Mouse (Mus musculus) layer of hippocampus, adult 18-20 months (tissue): ENCODE measurements around the gene Nanos1. TPM values are rescaled to one million over a fixed set of nuclear protein-coding genes. Genes with fewer than 3 reads are reported as not detected.

Experiments used
- DNase-seq, 2 experiments: peaks; one replicate each; pipeline ENCODE4 v3.0.0; 2022; ENCODE audit warnings: low spot score in 2 of 2
- long read RNA-seq: library from polyadenylated mRNA; stranded (forward); transcript quantifications from one replicate; pipeline ENCODE4 v2.0.0, GENCODE M21; 2021
- total RNA-seq, 2 experiments: library from RNA; stranded (reverse); gene quantifications; 2 replicates each; pipeline ENCODE4 v1.2.3; 2021

The Nanos1 gene
- total RNA-seq, result 10 to 100 TPM; 18.5 TPM
- long read RNA-seq, transcript Nanos1-201 (1 exons, 3,928 nt), result major isoform, 14 of 14 reads
- long read RNA-seq, partial matches to known transcripts, result 0 of 14 reads
- long read RNA-seq, other reads (novel, unspliced or antisense), result 0 of 14 reads

DNA sequence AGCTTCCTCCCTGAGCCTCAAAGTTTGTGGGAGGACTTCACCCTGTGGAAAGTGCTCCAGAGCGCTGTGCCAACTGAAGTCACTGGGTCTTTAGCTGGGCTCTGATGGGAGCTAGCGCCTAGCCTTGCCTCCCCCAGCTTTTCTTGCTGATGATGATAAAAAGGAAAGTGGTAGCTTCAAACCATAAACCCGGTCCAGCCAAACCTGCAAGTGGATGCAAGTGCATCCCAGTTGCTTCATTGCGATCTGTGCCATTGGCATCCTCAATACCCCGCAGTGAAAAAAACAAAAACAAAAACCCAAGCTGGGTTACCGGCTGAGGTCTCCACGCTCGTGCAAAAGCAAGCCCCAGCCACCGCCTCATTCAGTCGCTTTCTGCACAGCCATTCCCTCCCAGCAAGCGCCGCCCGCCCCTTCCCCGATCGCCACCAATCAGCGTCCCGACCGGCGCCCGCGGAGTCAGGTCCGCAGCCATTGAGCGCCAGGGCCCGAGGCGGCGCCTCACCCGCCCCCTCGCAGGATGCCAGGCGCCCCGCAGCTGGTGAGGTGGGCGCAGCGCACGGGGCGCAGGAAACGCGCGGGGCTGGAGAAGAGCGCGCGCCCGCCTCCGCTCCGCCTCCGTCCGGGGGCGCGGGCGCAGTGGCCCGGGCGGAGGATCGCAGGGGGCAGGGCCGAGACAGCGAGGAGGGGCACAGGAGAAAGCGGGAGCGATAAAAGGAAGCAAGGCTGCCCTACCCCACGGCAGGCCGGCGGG lies at the start of gene Nanos1:
TSS of gene Nanos1 (plus strand) at position 550 of the 754 bp plus-strand sequence.
- peak; percentile 87 to 92 for DNase-seq

GRCm38 (mm10) chr19:60709193-60709900 lies 46.4 kb upstream of the Nanos1 start:
- DNase-seq, result no peak

DNA sequence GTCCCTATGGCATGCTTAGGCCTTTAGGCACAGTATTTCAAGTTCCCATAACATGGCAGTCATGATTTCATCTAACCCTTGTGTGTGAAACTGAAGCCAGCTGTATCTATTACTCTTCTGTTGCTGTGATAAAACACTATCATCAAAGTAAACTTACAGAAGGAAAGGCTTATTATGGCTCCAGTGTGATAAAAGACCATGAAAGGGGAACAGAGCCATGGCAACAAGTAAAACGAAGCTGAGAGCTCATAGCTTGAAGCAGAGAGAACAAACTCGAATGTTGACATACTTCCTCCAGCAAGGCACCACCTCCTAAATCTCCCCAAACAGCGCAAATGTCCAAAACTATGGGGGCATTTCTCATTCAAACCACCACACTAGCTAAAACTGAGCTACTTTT lies 45.6 kb upstream of the Nanos1 start:
- no peak for DNase-seq

GRCm38 (mm10) chr19:60712577-60712976 lies 43.2 kb upstream of the Nanos1 start:
- DNase-seq, result no peak

GRCm38 (mm10) chr19:60716381-60716780 lies 39.4 kb upstream of the Nanos1 start:
- no peak for DNase-seq

GRCm38 (mm10) chr19:60730281-60730852 lies 25.4 kb upstream of the Nanos1 start:
- DNase-seq, result peak in 1 of 2 experiments; percentile 49

GRCm38 (mm10) chr19:60731299-60731698 lies 24.5 kb upstream of the Nanos1 start:
- no peak for DNase-seq

GRCm38 (mm10) chr19:60731966-60732365 lies 23.8 kb upstream of the Nanos1 start:
- peak in 1 of 2 experiments; percentile 46 for DNase-seq

DNA sequence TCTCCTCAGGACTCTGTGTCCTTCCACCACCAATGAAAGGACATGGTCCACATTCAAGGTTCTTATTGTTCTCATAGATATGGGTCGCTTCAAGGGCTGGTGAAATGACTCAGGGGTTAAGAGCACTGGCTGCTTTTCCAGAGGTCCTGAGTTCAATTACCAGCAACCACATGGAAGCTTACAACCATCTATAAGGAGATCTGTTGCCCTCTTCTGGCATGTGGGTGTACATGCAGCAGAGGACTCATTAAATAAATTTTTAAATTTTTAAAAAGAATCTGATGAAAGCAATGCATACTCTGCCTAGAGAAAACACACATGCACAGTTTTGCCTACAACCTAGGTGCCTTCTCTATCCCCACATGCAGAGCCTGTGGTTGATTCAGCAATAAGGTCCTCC lies 15.2 kb upstream of the Nanos1 start:
- DNase-seq, result no peak

- DNase-seq, result no peak
Observed at GRCm38 (mm10) chr19:60743767-60744547, 11.8 kb upstream of the Nanos1 start.

DNA sequence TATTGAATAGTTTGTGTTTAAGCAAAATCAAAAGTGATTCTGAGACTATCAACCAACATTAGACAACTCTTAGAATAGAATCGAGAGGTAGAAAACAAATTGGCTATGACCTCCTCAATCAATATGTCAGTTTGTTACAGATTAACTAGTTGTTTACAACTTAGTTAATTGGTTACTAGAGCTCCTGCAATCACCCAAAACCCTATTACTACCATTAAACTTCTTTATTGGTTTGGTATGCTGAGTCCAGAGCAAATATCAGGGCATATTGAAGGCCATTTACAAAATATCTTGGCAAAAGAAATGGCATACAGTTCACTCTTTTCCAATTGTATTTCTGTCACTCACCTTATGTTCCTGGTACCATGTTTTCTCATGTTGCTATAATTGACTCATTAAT lies 8.0 kb upstream of the Nanos1 start:
- no peak for DNase-seq

DNA sequence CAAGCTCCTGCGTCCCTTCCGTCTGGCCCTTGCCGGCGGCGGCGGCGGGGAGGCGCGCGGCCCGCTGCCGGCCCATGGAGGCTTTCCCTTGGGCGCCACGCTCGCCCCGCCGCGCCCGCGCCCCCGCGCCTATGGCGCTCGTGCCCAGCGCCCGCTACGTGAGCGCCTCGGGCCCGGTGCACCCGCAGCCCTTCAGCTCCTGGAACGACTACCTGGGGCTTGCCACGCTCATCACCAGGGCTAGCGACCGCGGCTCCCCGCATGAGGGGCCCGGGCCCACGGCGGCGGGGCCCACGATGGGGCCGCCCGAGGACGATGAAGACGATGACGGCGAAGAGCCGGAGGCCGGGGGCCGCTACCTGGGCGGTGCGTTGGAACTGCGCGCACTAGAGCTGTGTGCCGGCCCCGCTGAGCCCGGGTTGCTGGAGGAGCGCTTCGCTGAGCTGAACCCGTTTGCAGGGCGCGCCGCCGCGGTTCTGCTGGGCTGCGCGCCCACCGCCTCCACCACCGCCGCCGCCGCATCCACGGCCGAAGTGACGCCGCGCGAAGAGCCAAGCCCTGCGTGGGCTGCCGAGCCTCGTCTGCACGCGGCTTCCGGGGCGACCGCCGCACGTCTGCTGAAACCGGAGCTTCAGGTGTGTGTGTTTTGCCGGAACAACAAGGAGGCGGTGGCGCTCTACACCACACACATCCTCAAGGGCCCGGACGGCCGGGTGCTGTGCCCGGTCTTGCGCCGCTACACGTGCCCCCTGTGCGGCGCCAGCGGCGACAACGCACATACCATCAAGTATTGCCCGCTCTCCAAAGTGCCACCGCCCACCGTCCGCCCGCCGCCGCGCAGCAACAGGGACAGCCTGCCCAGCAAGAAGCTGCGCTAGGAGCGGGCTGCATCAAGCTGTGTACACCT lies 658 bp downstream of the Nanos1 start:
- peak; percentile 50 to 65 for DNase-seq

DNA sequence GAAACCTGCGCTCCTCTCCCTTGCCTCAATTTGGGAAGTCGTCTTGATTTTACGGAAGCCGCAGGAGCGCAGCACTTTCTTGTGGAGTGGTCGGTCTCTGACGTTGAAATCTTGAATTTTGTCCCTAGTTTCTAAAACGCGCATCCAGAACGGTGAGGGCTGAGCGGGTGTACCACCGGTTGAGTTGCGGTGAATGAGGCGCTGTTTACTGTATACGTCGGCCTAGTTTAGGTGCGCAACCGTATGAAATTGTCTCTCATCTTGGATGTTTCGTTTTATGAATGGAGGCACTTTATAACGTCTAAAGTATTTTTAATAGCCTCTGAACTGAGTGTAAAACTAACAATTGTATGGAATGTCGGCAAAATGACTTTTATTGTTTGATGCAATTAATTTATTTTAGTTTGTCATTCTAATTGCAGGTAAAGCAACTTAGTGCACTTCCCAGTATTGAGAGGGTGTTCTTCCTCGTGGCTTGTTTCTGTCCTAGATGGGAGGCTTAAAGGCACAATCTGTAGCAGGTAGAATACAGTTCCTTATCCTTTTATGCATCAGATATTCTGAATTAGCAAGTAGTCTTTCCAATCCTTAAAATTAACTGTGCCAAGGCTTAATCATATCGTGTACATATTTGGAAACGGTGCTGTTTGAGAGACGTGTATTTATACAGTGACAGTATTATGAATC lies 1.5 kb downstream of the Nanos1 start:
- DNase-seq, result no peak

- DNase-seq, result no peak
Observed at GRCm38 (mm10) chr19:60758896-60759835, 3.4 kb downstream of the Nanos1 start.

GRCm38 (mm10) chr19:60773366-60773765 lies 17.6 kb downstream of the Nanos1 start:
- no peak for DNase-seq

GRCm38 (mm10) chr19:60782034-60782433 lies 26.2 kb downstream of the Nanos1 start:
- DNase-seq, result no peak

DNA sequence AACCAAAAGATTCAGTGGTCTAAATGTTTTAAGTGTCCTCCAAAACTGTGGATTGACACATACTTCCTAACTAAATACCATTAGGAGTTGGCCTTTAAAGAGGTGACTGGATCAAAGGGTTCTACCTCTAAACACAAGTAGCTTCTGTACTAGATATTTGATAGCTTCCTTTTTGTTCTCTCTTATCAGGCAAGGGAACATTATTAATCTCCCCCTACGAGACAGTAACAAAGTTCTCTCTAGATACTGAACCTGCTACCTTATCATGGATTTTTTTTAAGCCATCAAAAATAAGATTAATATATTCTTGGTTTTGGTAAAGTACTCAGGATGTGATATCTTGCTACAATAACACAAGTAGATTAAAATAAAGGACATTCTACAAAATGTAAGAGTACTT lies 28.9 kb downstream of the Nanos1 start:
- no peak for DNase-seq

DNA sequence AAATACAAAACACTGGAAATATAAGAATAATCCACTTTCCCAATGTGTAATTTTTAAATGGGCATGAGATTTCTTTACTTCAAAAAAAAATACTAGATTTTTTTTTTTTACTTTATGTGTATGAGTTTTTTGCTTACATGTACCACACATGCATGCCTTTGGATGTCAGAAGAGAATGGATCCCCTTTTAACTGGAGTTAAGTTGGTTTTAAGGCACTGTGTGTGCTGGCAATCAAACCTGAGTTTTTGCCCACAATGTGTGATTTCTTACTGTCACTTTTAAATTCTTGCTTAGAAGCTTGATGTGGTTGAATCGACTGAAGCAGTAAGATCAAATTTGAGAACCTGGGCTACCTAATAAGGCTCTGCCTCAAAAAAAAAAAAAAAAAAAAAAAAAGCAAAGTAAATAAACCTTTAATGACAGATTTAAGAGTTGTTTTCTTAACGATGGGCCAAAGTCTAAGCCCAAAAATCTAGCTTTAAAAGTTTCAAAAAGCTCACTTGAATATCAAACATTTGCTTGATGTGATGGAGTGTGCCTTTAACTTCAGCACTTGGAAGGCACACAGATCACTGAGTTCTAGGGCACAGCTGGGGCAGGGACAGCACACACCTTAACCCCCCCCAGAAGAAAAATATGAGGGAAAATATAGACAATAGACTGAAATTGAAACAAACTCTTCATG lies 31.8 kb downstream of the Nanos1 start:
- DNase-seq, result no peak
